Mouse (Mus musculus) forebrain, embryonic 11.5 days (tissue): ENCODE measurements around the gene Insig1. TPM values are rescaled to one million over a fixed set of nuclear protein-coding genes. Genes with fewer than 3 reads are reported as not detected.

Experiments
- polyA plus RNA-seq: library from polyadenylated mRNA; unstranded; fragments of >200 nt; fragmentation: Nextera tagmentation; extraction: Ambion mirVana; gene quantifications from 2 replicates; pipeline ENCODE4 v1.2.1, GENCODE M21; 2014

The Insig1 gene
- polyA plus RNA-seq, 1 experiment from 2014 or later: 102 TPM

Other genes starting within 250 kb of the Insig1 start
- 0.05 TPM in 1 of 2 replicates, not detected in the other for gene Htr5a, start 229.2 kb upstream of the Insig1 start, polyA plus RNA-seq
- gene En2, start 94.3 kb downstream of the Insig1 start, polyA plus RNA-seq: not detected in 2 replicates
- 2.4 and 2.8 TPM in 2 replicates for gene Cnpy1, start 174.4 kb downstream of the Insig1 start, polyA plus RNA-seq
- gene Rbm33, start 245.8 kb downstream of the Insig1 start, polyA plus RNA-seq: 24.9 and 26.0 TPM in 2 replicates